Mouse (Mus musculus) right cerebral cortex, postnatal 14 days (tissue): ENCODE results near the gene Cdk14.

ENCODE experiments used
- DNase-seq: peaks from one replicate; pipeline ENCODE4 v3.0.0; 2022

Gene Cdk14

DNA sequence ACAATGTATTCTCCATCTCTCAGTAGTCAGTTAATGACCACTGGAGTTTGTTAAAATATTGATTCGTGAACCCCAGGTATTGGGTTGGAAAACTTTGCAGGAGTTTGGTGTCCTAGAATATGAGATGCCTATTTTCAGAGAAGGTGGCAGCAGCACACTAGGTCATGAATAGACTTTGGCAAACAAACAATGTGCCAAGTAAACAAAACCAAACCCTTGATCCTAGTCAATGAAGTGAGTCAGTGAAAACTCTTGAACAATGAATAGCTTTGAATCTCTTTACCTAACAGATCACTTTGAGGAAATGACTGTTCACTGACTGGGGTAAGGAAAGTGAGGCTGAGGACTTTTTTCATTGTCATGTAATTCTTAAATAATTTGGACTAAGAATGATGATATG, 537.3 kb downstream of the Cdk14 start:
- DNase-seq, result no peak

DNA sequence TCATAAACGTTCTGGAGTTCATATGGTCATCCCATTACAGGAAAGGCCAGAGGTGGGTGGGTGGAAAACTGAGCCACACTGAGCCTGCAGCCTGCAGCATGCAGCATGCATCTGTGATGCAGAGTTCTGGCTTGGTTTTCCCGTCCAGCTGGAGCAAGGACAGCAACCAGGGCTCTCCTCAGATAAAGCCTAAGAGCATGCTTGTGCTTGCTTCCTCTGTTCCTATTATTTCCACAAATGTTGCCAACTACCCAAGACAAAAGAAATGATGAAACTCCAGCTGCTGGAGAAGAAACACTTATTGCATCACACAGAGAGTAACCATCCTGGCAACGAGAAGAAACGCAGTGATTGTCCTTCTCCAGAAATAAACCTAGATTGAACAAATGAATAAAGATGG, 539.8 kb downstream of the Cdk14 start:
- no peak for DNase-seq

DNA sequence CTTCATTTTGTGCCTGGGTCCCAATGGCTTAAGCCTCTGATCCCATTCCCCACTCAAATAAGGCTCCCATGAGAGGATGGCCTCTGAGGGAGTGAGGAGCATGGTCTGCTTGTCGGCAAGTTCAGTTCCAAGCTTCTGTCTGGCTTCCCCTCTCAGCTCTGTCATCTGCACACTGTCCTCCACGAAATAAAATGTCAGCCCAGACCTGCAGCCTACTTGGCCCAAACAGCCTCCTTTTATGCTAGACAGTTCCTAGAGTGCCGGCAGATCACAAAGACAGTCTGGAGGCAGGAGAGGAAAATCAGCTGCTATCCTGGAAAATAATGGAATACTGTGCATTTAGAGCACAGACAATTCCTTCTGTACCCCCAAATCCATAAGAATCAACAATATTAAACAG, 541.2 kb downstream of the Cdk14 start:
- DNase-seq, result no peak

DNA sequence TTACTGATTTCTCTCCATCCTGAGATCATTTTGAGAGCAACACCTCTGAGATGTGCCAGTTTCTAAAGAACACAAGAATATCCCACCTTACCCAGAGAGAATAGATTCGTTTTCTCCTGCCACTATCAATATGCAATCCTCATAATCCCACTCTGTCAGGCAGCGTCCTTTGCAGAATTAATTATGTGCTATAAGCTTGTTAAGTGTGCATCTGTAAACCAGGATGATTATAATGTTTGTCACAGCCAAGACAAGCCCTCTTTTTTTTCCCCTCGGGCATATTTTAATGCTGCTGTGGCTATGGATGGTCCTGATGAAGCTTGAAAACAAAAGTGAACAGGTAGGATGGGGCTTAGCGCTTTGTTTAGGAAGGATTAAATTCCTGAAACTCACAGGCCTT, 542.5 kb downstream of the Cdk14 start:
- DNase-seq, result no peak

DNA sequence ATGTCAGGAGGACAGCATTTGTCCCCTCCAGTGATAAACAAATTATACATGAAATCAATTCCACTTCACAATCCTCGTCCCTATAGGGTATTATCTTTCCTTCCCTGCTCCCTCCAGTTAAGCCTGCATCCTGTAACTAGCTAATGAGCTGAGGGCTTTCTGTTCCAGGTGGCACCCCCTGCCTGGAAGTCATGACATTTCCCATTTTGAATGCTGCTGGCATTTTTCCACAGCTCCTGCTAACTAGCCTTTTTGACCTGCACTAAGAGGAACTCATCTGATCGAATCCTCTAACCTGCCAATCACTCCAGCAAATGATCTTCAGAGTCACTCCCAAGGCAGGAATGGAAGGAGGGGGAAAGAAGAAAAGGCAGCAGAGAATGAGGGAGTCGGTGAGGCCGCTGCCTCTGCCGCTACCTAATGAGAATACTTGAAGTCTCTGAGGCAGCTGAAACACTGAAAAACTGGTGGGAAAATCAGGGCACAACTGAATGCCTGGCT, 542.9 kb downstream of the Cdk14 start:
- DNase-seq, result no peak

DNA sequence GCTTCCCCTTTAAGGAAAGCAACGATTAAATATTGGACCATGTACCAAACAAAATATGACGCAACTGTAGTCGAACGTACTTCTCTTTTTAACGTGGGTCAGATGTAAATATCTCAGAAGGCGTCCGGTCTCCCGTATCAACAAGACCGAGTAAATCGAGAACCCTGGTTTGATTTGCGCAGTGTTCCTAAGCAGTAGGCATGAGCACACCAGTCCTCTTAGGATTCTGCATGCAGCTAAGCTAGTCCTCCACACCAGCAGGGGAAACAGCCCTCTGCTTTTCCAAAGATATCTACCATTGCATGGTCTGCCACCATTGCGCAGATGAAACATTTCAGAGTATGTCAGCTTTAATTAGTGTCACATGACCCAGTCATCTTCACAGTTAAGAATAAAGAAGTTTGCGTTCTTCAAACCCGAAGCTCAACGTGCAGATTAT, 543.4 kb downstream of the Cdk14 start:
- no peak for DNase-seq

DNA sequence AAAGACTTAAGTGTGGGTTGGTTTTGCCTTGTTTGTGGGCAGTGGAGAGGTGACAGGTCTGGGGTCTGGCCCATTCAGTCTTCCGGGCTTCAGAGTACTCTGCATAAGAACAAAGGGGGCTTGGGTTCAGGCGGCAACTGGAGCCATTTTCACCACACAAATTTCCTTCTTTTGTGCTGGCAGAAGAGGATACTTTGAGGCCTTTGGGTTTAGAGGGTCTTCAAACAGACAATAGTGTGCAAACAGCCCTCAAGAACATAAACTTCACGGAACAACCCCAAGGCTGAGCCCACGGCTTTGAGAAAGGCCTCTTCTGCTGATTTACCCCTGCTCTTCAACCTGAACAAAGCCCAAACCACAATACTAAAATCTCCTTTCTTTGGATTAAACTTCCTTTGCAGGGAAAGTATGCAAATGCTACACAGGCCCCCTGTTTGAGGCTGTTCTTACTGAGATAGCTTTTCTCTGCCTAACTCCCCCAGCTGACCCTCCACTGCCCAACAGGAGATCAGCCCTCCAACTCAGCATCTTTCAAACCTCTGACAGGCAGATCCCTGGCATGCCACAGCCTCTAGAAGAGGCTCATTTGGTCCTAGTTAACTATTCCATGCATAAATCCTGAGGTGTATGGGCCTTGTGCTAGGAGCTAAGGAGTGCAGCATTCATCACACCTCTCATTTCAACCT, 549.9 kb downstream of the Cdk14 start:
- no peak for DNase-seq

DNA sequence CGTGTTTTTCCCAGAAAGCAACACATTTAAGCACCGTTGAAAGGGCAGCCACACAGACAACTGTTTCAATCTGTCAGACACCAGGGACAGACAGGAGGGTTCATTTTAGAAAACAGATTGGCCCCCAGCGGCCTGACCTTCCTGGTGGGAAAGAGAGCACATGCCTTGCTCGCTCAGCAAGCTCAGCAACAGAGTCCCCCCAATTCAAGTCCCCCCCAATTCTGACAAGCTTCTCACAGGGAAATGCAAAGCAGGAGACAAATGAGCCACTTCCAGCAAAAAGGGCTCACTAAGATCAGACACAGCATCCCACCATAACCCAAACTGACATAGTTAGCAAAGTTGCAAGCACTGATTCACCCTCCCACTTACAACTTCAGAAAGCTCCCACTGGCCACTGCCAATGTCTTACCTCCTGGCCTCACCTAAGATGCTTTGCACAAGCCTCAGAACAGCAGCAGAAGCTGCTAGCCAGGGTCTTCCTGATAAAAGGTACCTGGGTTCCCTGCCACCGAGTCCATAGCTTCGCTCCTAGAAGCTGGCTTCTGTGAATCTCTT, 551.5 kb downstream of the Cdk14 start:
- DNase-seq, result no peak

DNA sequence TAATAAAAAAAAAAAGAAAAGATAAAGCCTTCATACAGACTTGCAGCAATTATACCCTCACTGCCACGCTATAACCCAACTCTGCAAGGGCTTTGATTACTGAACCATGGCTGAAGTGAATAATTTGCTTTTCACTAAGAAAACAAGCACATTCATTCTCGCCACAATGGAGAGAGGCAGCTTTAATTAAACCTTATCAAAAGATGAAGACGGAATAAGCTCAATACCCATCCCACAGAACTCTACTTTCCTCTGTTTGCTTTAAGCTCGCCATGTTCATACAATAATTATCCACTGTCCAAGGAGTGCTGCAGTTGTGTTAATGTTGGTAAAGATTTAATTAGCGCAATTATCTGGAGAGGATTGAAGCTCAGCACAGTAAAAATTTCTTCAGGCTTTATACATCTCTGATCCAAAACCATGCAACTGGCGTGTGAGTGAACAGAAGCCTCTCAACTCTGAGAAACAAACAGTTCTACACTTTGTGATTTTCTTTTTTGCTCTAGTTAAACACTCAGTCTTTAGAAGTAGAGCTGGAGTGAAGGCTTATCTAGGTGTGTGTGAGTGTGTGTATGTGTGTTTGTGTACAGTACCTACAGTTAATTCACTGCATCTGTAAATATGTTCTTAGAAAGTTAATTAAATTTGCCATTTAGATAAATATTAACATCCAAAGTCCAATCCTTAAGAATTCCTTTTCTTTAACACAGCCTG, 552.1 kb downstream of the Cdk14 start:
- DNase-seq, result no peak

DNA sequence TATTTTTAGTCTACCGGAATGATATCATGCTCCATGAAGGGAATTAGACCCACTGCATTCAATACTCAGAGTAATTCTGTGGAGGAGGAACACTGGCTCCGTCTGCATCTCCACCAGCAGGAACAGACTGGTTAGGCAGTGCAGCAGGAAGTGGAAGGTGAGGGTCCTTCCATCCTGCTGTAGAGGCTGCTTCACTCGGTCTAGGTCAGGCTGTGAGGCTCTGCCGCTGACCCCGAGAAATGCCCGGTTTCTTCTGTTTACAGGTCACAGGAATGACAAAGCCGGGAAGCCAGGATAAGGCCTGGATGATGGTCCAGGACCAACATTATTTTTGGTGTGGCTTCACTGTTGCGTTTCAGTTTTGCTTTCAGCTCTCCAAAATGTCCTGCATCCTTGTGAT, 553.2 kb downstream of the Cdk14 start:
- no peak for DNase-seq

DNA sequence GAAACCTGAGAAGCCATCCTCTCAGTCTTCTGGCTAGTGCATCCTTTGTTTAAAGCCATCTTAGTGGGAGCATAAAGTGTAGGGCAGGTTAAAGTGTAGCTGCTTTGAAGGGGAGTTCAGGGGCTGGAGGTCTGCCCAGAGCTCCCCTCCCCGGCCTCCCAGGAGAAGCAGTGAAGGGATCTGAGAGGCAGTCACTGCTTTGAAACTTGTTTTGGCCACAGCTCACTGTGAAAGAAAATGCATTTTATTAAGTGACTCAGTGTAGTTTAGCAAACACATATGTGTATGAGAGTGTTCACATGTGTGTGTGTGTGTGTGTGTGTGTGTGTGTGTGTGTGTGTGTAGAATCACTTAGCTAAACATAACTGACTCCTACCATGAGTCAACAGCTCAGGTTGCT, 554.0 kb downstream of the Cdk14 start:
- no peak for DNase-seq

DNA sequence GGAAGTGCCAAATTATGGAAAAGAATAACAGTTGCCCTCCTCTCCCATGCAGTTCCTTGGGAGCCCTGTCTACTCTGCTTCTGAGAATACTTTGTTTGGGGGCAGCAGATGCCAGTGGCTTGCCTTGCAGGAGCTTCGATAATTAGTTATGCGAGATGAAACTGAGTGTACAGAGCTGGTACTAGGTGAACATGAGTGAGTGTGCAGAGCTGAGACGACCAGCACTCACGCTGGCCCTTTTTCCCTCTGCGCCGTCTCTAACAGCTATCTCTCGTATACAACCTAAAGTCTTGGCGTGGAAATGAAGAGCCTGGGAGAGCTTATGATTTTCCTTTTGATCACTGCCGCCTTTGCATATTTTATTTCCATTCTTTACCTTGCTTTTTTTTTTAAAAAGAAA, 558.5 kb downstream of the Cdk14 start:
- DNase-seq, result no peak

DNA sequence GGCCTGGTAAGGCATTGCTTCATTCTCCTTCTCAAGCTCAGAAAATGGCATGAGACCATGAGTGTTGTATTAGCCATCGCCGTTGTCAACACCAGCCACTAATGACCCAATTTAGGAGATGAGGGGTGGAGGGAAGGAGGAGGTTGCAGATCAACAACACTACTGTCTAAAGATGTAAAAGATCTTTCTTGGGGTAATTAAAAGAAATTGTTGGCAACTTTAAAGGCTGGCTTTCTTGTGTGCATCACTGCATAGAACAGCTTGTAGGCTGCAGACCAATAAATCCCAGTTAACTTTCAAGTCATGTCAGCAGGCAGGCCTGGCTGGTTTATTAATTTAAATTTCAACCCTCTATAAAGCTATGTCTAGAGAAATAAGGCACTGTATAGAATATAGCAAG, 559.0 kb downstream of the Cdk14 start:
- DNase-seq, result no peak

DNA sequence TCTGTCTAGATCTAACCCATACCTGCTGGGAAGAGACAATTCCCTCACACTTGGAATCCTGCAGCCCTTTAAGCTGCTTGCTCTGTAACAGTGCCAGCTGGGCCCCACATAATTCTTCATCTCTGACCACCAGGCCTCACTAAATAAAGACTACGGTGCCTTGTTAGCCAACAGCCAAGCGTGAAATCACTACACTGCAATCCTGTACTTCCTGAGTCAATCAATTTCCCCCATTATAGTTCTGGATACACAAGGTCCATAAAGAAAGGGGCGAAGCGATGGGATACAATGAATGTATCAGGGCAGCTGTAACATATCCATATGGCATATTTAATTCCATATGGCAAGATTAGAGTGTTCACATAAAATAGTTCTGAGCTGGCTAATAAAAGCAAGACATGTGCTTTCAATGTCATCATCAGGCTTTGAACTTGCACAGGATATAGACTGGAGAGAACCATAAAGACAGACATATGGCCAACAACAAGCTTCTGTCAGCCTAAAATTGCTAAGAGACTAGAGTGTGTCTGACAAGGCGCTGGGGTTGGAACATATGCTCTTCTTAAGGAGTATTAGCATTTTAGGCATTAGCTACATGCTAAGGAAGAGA, 562.0 kb downstream of the Cdk14 start:
- DNase-seq, result no peak

DNA sequence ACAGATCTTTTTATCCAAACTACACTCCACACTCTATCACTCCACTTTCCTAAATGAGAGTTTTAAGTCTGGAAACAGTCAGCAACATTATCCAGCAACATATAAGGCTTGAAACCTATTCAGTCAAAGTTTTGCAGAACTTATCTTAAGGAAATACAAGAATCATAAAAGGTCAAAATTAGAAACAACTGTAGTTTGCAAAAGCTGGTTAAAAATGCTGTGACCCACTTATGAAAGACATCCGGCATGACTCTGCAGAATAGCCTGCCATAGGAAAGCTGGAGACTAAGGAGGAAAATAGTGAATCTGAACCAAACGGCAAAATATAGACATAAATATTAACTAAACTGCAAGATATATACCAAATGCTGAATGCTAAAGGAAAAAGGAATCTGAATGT, 566.6 kb downstream of the Cdk14 start:
- DNase-seq, result no peak

DNA sequence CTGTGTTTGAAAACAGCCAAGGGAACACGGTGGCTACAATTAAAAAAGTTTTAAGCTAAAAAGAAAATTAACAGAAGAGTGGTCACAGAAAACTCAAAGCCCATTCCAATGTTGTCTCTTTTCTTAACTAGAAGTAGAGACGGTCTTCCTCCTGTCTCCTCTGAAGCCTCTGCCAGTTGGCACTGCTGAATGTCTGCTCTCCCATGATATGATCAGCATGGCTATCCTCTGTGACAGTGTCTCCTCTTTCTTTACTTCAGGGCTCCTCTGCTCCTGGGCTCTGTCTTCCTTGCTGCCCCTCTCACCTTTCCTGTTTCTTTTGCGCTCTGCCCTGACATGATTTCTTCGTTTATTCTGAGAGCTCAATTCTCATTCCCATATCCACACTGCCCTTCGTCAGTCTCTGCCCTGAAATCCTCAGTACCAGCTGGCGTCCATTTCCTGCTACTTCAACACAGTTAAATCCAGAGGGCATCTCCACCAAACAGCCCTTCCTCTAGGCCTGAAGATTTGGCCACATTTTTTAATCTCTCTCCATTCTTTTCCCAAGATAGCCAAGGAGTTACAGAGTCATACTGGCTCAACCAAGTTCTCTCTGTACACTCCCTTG, 567.3 kb downstream of the Cdk14 start:
- no peak for DNase-seq

DNA sequence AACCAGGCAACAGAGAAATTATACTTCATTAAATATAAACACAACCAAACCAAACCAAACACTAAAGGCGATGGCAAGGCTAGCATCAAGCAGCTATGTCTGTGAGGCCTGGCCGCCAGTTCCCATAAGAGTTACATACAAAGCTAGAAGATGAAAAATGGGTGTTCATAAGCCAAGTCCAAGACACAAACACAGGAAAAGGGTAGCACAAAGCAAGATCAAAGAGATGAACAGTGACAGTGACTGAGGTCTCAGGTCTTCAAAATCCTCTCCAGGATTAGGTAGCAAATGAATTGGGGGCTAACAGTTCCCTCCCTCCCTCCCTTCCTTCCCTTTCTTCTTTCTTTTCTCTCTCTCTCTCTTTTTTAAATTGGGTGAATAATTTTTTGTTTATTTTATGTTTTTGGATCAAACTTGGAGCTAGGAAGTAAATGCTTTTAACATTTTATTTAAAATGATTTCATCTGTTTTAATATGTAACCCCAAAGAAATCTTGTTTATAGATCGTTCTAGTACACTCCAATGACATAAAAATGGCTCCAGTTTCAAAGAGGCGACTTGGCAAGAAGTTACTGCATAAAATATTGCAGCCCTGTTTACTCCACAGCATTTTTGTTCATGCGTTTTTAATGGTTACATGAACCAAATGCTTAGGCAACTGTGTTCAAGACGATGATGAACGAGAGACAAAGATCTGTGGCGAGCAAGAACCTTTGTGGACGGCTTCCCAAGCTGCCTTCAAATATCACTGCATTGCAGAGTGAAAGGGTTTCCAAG, 568.0 kb downstream of the Cdk14 start:
- DNase-seq, result no peak

DNA sequence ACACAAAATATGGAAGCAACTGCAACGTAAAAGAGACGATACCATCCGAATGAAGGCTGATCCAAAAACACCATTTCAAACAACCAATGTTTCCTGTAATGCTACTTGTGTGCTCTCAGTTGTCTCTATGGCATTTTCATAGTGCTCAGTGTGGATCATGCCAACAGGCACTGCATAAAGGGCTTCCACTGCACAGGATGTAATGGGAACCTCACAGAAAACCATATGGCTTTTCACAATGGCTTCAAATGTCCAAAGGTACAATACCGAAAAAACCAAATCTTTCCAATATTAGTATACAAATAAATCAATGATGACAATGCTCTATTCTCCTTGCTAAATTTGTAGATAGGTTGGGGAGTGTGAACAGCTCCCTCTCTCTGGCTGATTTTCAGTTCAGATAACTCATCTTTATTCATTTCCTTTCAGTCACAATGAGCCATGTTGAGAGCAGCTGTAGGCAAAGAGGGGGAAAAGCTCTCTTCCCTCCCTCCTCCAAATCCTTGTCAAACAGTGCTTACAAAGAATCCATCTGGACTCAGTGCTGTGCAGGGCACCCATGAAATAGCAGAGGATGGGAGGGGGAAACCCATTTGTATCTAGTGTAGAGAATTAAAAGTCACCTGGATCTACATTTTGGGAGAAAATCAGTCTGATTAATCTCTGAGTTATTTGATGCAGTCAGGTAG, 568.7 kb downstream of the Cdk14 start:
- no peak for DNase-seq

DNA sequence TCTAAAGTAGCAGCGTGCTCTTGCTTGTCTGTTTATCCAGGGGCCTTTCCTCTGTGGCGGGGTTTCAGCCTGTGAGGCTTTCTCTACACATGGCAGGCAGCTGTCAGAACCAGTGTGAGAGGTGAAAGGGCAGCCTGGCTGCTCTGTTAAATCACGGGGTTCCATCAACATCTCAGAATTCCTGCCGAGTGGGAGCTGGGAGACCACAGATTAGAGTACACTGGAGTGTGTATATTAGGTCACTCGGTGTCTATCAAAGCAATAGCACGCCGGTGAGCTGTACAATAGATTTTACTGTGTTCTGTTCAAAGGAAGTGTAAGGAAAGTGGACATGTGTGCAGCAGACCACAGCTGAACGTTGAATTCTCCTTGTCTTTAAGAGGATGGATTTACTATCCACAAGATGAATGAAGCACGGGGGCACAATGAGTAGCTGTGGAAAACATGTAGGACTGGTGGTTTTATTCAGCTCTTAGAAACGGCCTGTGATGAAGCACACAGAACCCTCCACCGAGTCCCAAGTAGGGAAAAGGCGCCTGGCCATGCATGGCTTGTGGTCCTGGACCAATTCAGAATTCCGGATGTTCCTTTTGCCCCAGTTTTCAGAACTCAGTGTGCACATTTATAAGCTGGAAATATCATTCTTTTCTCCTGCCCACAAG, 585.2 kb downstream of the Cdk14 start:
- DNase-seq, result no peak

DNA sequence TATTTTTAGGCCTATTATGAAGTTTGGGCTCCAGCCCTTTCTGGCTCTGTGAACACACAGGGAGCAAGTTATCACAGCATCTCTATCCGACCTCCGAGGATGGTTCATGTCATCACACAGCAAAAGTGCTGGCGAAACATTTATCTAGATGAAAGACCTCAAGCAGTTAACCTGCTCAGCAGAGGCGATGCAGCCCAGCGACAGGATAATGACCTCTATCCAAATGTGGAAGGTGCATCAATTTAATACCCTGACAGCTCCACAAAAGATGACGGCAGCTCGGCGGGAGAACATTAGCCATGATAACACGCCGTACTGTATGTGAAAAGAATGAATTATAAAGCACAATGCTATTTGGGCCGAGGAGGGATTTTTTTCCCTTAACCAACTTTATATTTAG, 586.2 kb downstream of the Cdk14 start:
- DNase-seq, result no peak

DNA sequence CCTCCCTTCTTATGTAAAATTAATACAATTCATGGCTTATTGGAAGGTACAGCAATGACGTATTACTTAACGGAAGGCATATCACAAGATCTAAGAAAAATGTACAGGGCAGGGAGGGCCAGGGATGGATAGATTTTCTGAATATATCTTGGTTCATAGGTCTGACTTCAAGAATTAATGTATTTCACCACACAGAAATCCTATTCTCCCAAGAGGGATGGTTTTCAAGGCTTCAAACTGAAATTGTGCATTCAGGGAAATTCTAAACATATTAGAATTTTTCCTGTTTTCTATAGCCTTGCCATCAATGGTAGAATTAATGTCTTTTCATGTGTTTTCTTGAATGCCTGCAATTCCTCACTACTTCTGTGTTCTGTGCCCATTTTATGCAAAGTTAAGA, 593.2 kb downstream of the Cdk14 start:
- no peak for DNase-seq

DNA sequence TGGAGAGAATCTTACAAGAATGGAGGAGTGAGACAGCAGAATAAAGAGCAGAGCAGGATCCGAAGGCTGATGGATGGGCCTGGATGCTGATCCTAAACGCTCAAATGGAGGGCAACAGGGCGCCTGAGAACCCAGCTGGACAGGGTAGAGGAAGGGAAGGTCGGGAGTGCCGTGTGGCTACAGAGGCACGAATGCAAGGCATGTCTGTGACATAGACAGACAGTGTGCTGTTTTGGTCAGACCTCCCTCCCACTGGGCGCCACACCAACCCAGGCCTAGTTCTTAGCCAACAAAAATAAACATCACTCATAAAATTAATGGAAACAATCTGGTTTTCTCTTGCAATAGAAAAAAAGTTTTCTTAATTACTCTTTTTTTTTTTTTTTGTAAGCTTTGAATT, 594.2 kb downstream of the Cdk14 start:
- no peak for DNase-seq
